Mouse (Mus musculus) erythroblast, embryonic 14.5 days (primary cell): Measurements from ENCODE around the gene Hspa12a. TPM values are rescaled to one million over a fixed set of nuclear protein-coding genes. Genes with fewer than 3 reads are reported as not detected.

Experiments used
- H3K27me3 ChIP-seq: 2 replicates; pipeline ENCODE4 v1.6.1; 2012; ENCODE audit warnings: inconsistent platforms; ENCODE audit not compliant: control insufficient read depth
- H3K36me3 ChIP-seq: 2 replicates; pipeline ENCODE4 v1.6.1; 2012; ENCODE audit warnings: mild to moderate bottlenecking, inconsistent platforms; ENCODE audit not compliant: control insufficient read depth
- H3K4me1 ChIP-seq: 2 replicates; pipeline ENCODE4 v1.6.1; 2012; ENCODE audit warnings: inconsistent platforms; ENCODE audit not compliant: control insufficient read depth
- H3K4me3 ChIP-seq: replicated peaks from 2 replicates; pipeline ENCODE3; 2012; ENCODE audit warnings: moderate library complexity, mild to moderate bottlenecking, inconsistent platforms
- H3K9me3 ChIP-seq: 2 replicates; pipeline ENCODE4 v1.6.1; 2012; ENCODE audit warnings: low read length, inconsistent platforms, mixed read lengths; ENCODE audit not compliant: control insufficient read depth
- GATA1 ChIP-seq: IDR thresholded peaks from 2 replicates; pipeline ENCODE4 v1.6.1; 2012; ENCODE audit warnings: low read length, inconsistent platforms, mixed read lengths
- TAL1 ChIP-seq: IDR thresholded peaks from 3 replicates; pipeline ENCODE4 v1.6.1; 2012; ENCODE audit warnings: low read length, inconsistent platforms, mixed read lengths
- polyA plus RNA-seq: library from polyadenylated mRNA; stranded (reverse); fragments of >175 nt; gene quantifications from 2 replicates; pipeline ENCODE4 v1.2.3, GENCODE M21; 2012

Gene Hspa12a
- polyA plus RNA-seq, 1 experiment: not detected

GRCm38 (mm10) chr19:58853036-58853735 lies 90.3 kb downstream of the Hspa12a start:
- Histone ChIP-seq H3K36me3 (no peaks in the 10 kb centered on the region), H3K4me1 (no peaks in the 10 kb centered on the region), H3K27me3 (no peaks in the 10 kb centered on the region), H3K9me3 (no peaks in the 10 kb centered on the region), H3K4me3 (no peak overlapping the region)
- TF ChIP-seq GATA1: no peak
- TF ChIP-seq TAL1: no peak

- Histone ChIP-seq H3K27me3 (no peaks in the 10 kb centered on the region), H3K4me3 (no peak overlapping the region), H3K4me1 (no peaks in the 10 kb centered on the region), H3K9me3 (peaks cover 3% of the 10 kb centered on the region; the same call in 1 of the 2 replicates), H3K36me3 (no peaks in the 10 kb centered on the region)
- TF ChIP-seq TAL1 (no peak), GATA1 (no peak)
Observed at GRCm38 (mm10) chr19:58850719-58851466, 92.6 kb downstream of the Hspa12a start.

- TF ChIP-seq GATA1 (no peak), TAL1 (no peak)
- H3K27me3 ChIP-seq: no peaks in the 10 kb centered on the region
- peaks cover 8% of the 10 kb centered on the region; the same call in 1 of the 2 replicates for H3K9me3 ChIP-seq
- H3K36me3 ChIP-seq: no peaks in the 10 kb centered on the region
- no peaks in the 10 kb centered on the region for H3K4me1 ChIP-seq
- H3K4me3 ChIP-seq: no peak overlapping the region
Observed at GRCm38 (mm10) chr19:58849333-58850131, 93.9 kb downstream of the Hspa12a start.

GRCm38 (mm10) chr19:58843606-58844005 lies 99.8 kb downstream of the Hspa12a start:
- TF ChIP-seq TAL1 (no peak), GATA1 (no peak)
- Histone ChIP-seq H3K4me3 (no peak overlapping the region), H3K9me3 (peaks cover 8% of the 10 kb centered on the region; the same call in 1 of the 2 replicates), H3K36me3 (no peaks in the 10 kb centered on the region), H3K4me1 (no peaks in the 10 kb centered on the region), H3K27me3 (no peaks in the 10 kb centered on the region)

- H3K4me3 ChIP-seq: no peak overlapping the region
- H3K27me3 ChIP-seq: no peaks in the 10 kb centered on the region
- TF ChIP-seq GATA1 (no peak), TAL1 (no peak)
- peaks cover 4% of the 10 kb centered on the region; the same call in 1 of the 2 replicates for H3K9me3 ChIP-seq
- H3K4me1 ChIP-seq: no peaks in the 10 kb centered on the region
- no peaks in the 10 kb centered on the region for H3K36me3 ChIP-seq
Observed at GRCm38 (mm10) chr19:58840721-58841271, 102.7 kb downstream of the Hspa12a start.

- Histone ChIP-seq H3K9me3 (no peaks in the 10 kb centered on the region), H3K27me3 (no peaks in the 10 kb centered on the region), H3K4me3 (no peak overlapping the region), H3K36me3 (no peaks in the 10 kb centered on the region), H3K4me1 (no peaks in the 10 kb centered on the region)
- no peak for TF ChIP-seq TAL1
- TF ChIP-seq GATA1: no peak
Observed at GRCm38 (mm10) chr19:58839806-58840205, 103.6 kb downstream of the Hspa12a start.

GRCm38 (mm10) chr19:58839345-58839744 lies 104.1 kb downstream of the Hspa12a start:
- no peaks in the 10 kb centered on the region for H3K9me3 ChIP-seq
- H3K4me3 ChIP-seq: no peak overlapping the region
- H3K4me1 ChIP-seq: no peaks in the 10 kb centered on the region
- no peaks in the 10 kb centered on the region for H3K27me3 ChIP-seq
- no peak for TF ChIP-seq GATA1
- no peak for TF ChIP-seq TAL1
- no peaks in the 10 kb centered on the region for H3K36me3 ChIP-seq

GRCm38 (mm10) chr19:58838706-58839105 lies 104.7 kb downstream of the Hspa12a start:
- TF ChIP-seq TAL1 (no peak), GATA1 (no peak)
- no peak overlapping the region for H3K4me3 ChIP-seq
- no peaks in the 10 kb centered on the region for H3K27me3 ChIP-seq
- H3K36me3 ChIP-seq: no peaks in the 10 kb centered on the region
- H3K4me1 ChIP-seq: no peaks in the 10 kb centered on the region
- H3K9me3 ChIP-seq: no peaks in the 10 kb centered on the region
